Mouse (Mus musculus): Measurements from ENCODE around the gene Olfr1084.
"Not testable (repeated sequence)": the region's sequence is repeated elsewhere in the genome, so short reads cannot be mapped to it uniquely, and the experiment has no call there.

Olfr1084 gene

DNA sequence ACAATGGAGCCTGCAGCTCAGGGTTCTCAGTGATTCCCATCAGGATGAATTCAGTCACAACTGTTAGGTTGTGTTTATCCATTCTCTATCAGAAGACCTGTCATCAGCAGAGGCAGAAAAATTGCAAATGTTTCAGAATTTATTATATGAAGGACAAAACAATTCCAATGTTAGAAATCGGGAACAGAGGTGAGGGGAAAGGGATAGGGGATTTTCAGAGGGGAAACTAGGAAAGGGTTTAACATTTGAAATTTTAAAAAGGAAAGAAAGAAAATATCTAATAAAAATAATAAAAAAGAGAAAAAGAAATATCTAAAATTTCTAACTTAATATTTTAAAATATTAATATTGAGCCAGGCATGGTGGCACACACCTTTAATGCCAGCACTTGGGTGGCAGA, at the start of gene Olfr1084:
Gene Olfr1084 (minus strand): TSS at position 101 of the 400 bp plus-strand sequence.
- not testable (repeated sequence) for DNase-seq (ENCODE audit: low spot score)

DNA sequence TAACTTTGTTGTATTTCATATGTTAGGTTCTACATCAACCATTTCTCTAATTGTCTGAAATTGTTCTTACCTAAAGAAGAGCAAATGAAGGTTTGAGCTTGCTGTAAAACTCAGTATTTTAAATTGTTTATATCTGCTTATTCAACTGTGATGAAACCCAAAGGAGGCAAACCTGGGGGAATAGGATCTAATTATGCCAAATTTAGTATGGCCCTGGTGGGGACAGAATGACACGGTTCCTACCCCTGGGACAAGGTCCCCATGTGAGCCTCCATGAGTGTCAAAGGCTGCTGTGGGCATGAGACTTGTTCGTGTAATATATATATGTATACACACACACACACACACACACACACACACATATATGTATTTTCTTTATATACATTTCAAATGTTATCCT, 40.5 kb upstream of the Olfr1084 start, which contains the start of gene Olfr1086:
Gene Olfr1086 (minus strand): TSS at position 101 of the 400 bp plus-strand sequence.
- DNase-seq (ENCODE audit: low spot score): no peak

DNA sequence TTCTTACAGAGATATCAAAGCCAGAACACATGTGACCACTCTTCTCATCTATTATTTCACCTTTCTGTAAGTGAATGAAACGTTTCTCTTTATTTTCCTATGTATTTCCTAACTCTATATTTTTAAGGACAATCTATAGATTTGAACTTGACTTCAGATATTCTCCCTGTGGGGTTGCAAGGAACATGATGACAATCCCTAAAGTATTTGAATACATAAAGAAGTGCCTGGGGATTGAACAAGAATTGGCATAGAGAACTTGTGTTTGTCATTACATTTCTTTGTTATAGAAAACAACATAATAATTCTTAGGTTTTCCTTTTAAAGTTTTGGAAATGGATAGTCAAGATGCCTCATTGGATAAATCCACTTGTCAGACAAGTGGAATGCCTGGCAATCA, 22.4 kb upstream of the Olfr1084 start, which contains the start of gene Olfr1085:
Gene Olfr1085 (minus strand): TSS at position 101 of the 400 bp plus-strand sequence.
- no peak for DNase-seq (ENCODE audit: low spot score)

DNA sequence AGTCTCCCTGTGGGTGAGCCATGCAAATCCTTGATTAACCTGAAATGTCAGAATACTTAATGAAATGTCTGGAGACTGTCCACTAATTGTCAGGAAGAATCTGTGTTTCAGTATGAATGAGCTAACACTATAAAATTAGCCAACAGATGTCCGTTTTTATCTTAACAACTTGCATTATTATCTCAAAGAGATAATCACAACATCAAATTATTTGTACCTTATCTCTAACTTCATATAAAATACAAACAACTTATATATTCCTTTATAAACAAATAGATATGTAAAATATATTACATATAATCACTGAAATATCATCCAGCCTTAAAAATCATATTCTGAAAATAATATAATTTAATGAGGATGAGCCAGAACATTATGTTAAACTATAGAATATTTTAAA, 40.7 kb downstream of the Olfr1084 start, which contains the start of gene Olfr1082:
Gene Olfr1082 (minus strand): TSS at position 101 of the 400 bp plus-strand sequence.
- not testable (repeated sequence) for DNase-seq (ENCODE audit: low spot score)
